Mouse (Mus musculus) hindbrain, embryonic 11.5 days (tissue): Measurements from ENCODE around the gene Myef2. TPM values are rescaled to one million over a fixed set of nuclear protein-coding genes. Genes with fewer than 3 reads are reported as not detected.
A peak's percentile ranks its signal among the peaks of the same experiment; 100 is the strongest.

Experiments
- ATAC-seq: fragments of 200-750 bp; cut with Nextera tagmentation; 2 replicates; pipeline ENCODE4 v1.8.0; 2017; ENCODE audit warnings: mild to moderate bottlenecking, moderate TSS enrichment, moderate library complexity; ENCODE audit not compliant: low FRiP score
- DNase-seq: peaks from one replicate; pipeline ENCODE4 v3.0.0-alpha.2; 2015; ENCODE audit warnings: low spot score
- H3K27ac ChIP-seq: fragments of 300-500 bp; sonication (generic); 2 replicates; pipeline ENCODE4 v1.5.1; 2014; ENCODE audit warnings: mild to moderate bottlenecking, low read depth, low read length
- H3K27me3 ChIP-seq: fragments of 300-500 bp; sonication (generic); 2 replicates; pipeline ENCODE4 v1.6.1; 2014; ENCODE audit warnings: mild to moderate bottlenecking, low read length, moderate library complexity, mixed read lengths; ENCODE audit not compliant: control insufficient read depth, insufficient read depth
- H3K36me3 ChIP-seq: fragments of 300-500 bp; sonication (generic); 2 replicates; pipeline ENCODE4 v1.6.1; 2014; ENCODE audit warnings: mild to moderate bottlenecking, low read length, moderate library complexity, mixed read lengths; ENCODE audit not compliant: control insufficient read depth, insufficient read depth
- H3K4me1 ChIP-seq: fragments of 300-500 bp; sonication (generic); replicated peaks from 2 replicates; pipeline ENCODE4 v1.6.1; 2014; ENCODE audit warnings: low read length, mixed read lengths; ENCODE audit not compliant: control insufficient read depth, insufficient read depth
- H3K4me2 ChIP-seq: fragments of 300-500 bp; sonication (generic); replicated peaks from 2 replicates; pipeline ENCODE4 v1.6.1; 2014; ENCODE audit warnings: mild to moderate bottlenecking, low read depth, low read length
- H3K4me3 ChIP-seq: fragments of 300-500 bp; sonication (generic); 2 replicates; pipeline ENCODE4 v1.5.1; 2014; ENCODE audit warnings: low read depth, low read length
- H3K9ac ChIP-seq: fragments of 300-500 bp; sonication (generic); 2 replicates; pipeline ENCODE4 v1.6.1; 2014; ENCODE audit warnings: low read depth, low read length
- H3K9me3 ChIP-seq: fragments of 300-500 bp; sonication (generic); 2 replicates; pipeline ENCODE4 v1.6.1; 2016; ENCODE audit warnings: low read length; ENCODE audit not compliant: control insufficient read depth
- WGBS: fragments of 180-500 bp; shearing (Covaris S2); extraction: QIAGEN DNeasy Blood & Tissue Kit; methylation state at CpG from one replicate; pipeline ENCODE4 v1.1.7; 2014; 5-methylcytosine and 5-hydroxymethylcytosine counted together
- polyA plus RNA-seq: library from polyadenylated mRNA; unstranded; fragments of >200 nt; fragmentation: Nextera tagmentation; extraction: Ambion mirVana; gene quantifications from 2 replicates; pipeline ENCODE4 v1.2.1, GENCODE M21; 2014

The Myef2 gene
- polyA plus RNA-seq: 261 and 265 TPM in 2 replicates

GRCm38 (mm10) chr2:125123477-125123852, at the start of gene Myef2:
Gene Myef2 (minus strand): TSS chr2:125123661.
- Histone ChIP-seq H3K27ac (peak within 1 kb of the TSS; percentile 91), H3K4me2 (peak within 1 kb of the TSS; percentile 53), H3K36me3 (no peaks in the 10 kb centered on the region), H3K27me3 (no peaks in the 10 kb centered on the region), H3K9me3 (no peaks in the 10 kb centered on the region), H3K4me3 (peak within 1 kb of the TSS; percentile 78), H3K9ac (peak within 1 kb of the TSS; percentile 97), H3K4me1 (no peaks in the 10 kb centered on the region; the same call in 1 of the 2 replicates)
- DNase-seq (peak; percentile 90), ATAC-seq (peak; percentile 93)
- WGBS: 1% methylated on average over 30 of the region's 48 CpGs

- H3K9ac ChIP-seq: no peak overlapping the region
- no peaks in the 10 kb centered on the region for H3K27me3 ChIP-seq
- no peaks in the 10 kb centered on the region for H3K9me3 ChIP-seq
- no peaks in the 10 kb centered on the region for H3K36me3 ChIP-seq
- H3K4me2 ChIP-seq: no peak overlapping the region
- H3K4me3 ChIP-seq: no peak overlapping the region
- 0 out of 2 replicates have a peak, but pooled peaks have one; percentile 25 for ATAC-seq
- no peak for DNase-seq
- 63% methylated on average over 4 of the region's 4 CpGs for WGBS
- H3K27ac ChIP-seq: no peak overlapping the region
- H3K4me1 ChIP-seq: no peaks in the 10 kb centered on the region
Measured at GRCm38 (mm10) chr2:125162012-125162470, 38.6 kb upstream of the Myef2 start.

- Histone ChIP-seq H3K36me3 (no peaks in the 10 kb centered on the region), H3K9ac (no peak overlapping the region), H3K4me2 (no peak overlapping the region), H3K27me3 (no peaks in the 10 kb centered on the region), H3K4me3 (no peak overlapping the region), H3K4me1 (no peaks in the 10 kb centered on the region), H3K27ac (no peak overlapping the region), H3K9me3 (no peaks in the 10 kb centered on the region)
- DNase-seq (peak; percentile 32), ATAC-seq (no peak)
- 18% methylated on average over 2 of the region's 2 CpGs for WGBS
Measured at GRCm38 (mm10) chr2:125155504-125155903, 32.0 kb upstream of the Myef2 start.

GRCm38 (mm10) chr2:125154294-125154693, 30.8 kb upstream of the Myef2 start:
- Histone ChIP-seq H3K4me3 (no peak overlapping the region), H3K27me3 (no peaks in the 10 kb centered on the region), H3K9me3 (no peaks in the 10 kb centered on the region), H3K9ac (no peak overlapping the region), H3K27ac (no peak overlapping the region), H3K4me1 (no peaks in the 10 kb centered on the region), H3K4me2 (no peak overlapping the region), H3K36me3 (no peaks in the 10 kb centered on the region)
- WGBS: 85% methylated on average over 9 of the region's 9 CpGs
- no peak for DNase-seq
- ATAC-seq: no peak

DNA sequence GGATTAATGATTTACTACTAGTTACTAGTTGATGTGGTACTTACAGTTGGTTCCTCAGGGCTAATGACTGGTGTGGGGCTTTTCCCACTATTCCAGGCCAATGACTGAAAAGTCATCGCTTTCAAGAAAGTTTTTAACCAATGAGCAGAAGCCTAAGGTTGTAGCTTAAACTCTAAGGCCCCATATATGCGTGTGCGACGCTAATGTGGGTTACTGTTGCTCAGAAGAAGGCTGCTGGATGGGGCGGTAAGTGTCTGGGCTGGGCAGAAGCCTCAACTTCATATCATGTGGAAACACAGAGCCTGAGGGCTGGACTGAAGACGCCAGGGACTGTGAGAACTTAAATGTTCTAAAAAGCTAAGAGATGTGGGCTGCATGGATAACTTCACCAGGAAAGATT, 28.9 kb upstream of the Myef2 start, which contains the start of gene Slc12a1:
Gene Slc12a1 (plus strand): TSS at position 118 of the 400 bp plus-strand sequence.
- no peak within 1 kb of the TSS for H3K4me3 ChIP-seq
- H3K9ac ChIP-seq: no peak within 1 kb of the TSS
- H3K9me3 ChIP-seq: no peaks in the 10 kb centered on the region
- no peaks in the 10 kb centered on the region for H3K4me1 ChIP-seq
- ATAC-seq (no peak), DNase-seq (no peak)
- no peak within 1 kb of the TSS for H3K27ac ChIP-seq
- no peak within 1 kb of the TSS for H3K4me2 ChIP-seq
- 91% methylated on average over 6 of the region's 6 CpGs for WGBS
- H3K36me3 ChIP-seq: no peaks in the 10 kb centered on the region
- no peaks in the 10 kb centered on the region for H3K27me3 ChIP-seq

DNA sequence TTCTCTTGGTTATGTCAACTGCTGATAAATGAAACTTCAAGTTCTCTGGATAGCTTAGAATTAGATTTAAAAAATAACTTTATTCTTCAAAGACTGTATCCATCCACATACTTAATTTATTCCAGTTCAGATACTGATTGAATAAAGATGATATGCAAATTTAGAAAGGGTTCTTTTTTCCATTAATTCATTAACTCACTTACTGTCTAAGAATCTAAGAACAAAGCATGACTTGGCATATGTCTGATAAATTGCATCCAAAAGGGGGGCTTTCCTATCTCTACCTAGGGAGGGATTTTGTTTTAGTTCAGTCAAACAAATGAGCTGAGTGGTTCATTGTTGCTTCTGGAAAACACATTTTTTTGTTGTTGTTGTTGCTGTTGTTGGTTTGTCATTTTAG, 18.9 kb upstream of the Myef2 start:
- H3K4me1 ChIP-seq: no peaks in the 10 kb centered on the region
- no peak overlapping the region for H3K4me2 ChIP-seq
- no peak; the same call in 1 of the 2 replicates for ATAC-seq
- no peaks in the 10 kb centered on the region for H3K27me3 ChIP-seq
- no peak overlapping the region for H3K9ac ChIP-seq
- H3K36me3 ChIP-seq: no peaks in the 10 kb centered on the region
- H3K9me3 ChIP-seq: no peaks in the 10 kb centered on the region
- DNase-seq: no peak
- H3K27ac ChIP-seq: no peak overlapping the region
- H3K4me3 ChIP-seq: no peak overlapping the region

DNA sequence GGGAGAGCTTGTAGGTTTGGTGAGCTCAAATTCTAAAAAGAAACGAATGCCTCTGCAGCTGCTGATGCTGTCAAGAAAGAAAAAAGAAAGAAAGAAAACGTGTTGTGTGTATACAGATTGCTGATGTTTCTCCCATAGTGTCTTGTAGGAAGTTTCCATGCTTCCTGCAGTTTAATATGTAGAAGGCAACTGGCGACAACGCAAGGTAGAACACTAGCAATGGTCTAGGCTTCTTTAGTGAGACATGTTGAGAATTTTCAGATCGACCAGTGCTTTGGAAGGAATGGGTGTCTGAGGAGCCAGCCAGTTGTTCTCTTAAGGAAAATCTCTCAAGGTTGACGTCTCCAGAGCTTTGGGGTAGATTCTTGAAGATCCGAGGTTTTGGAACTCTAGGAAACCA, 13.4 kb upstream of the Myef2 start:
- H3K9ac ChIP-seq: no peak overlapping the region
- 31% methylated on average over 7 of the region's 7 CpGs for WGBS
- no peak for ATAC-seq
- H3K4me1 ChIP-seq: no peaks in the 10 kb centered on the region
- no peaks in the 10 kb centered on the region for H3K27me3 ChIP-seq
- peak overlapping the region; percentile 67 for H3K4me2 ChIP-seq
- no peaks in the 10 kb centered on the region for H3K36me3 ChIP-seq
- no peaks in the 10 kb centered on the region for H3K9me3 ChIP-seq
- no peak overlapping the region for H3K27ac ChIP-seq
- H3K4me3 ChIP-seq: no peak overlapping the region
- DNase-seq: no peak

DNA sequence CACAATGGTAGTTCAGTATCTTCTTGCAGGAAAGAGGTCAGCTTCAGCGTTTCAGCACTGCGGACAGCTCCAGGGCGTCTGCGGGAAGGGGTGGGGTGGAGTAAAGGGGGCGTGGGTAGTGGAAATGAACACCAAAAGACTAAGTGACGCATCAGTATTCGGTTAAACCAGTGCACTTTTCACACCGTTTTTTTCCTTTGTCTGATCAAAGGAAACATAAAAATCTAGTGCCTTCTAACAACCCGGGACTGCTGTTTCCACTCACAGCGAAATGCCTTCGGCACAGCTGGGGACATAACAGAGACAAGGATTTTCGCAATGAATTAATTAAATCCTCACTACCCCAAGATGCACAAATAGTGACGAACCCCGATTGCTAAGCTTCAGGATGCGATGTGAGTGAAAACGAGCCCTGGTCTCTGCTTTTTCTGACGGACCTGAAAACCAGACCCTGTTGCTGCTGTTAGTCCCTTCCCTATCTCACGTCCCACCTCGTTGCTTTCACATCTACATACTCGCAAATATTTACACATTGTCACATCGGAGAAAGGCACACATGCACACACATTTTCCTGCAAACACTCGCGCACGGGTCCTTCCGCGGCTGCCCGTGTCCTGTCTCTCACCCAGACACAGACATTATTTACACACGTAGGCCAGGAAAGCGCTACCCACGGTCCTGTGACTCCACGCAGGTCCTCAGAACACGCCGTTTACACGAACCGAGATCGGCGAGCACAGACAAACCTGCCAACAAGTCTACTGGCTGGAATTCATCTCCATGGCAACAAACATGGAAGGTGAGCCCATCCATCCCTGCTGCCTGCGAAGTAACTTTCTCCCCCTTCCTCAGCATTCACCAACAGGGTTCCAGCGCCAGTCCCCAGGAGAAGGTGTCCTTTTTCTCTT, 12.7 kb upstream of the Myef2 start, which contains the start of gene Ctxn2:
Gene Ctxn2 (plus strand): TSS at position 790 of the 909 bp plus-strand sequence.
- peak; percentile 83 for DNase-seq
- H3K4me3 ChIP-seq: peak within 1 kb of the TSS; percentile 34
- peak; percentile 59; the same call in 1 of the 2 replicates for ATAC-seq
- H3K27ac ChIP-seq: no peak within 1 kb of the TSS
- no peaks in the 10 kb centered on the region for H3K27me3 ChIP-seq
- WGBS: 2% methylated on average over 39 of the region's 39 CpGs
- peak within 1 kb of the TSS; percentile 48 for H3K9ac ChIP-seq
- no peaks in the 10 kb centered on the region for H3K4me1 ChIP-seq
- H3K4me2 ChIP-seq: peak within 1 kb of the TSS; percentile 67
- H3K9me3 ChIP-seq: no peaks in the 10 kb centered on the region
- H3K36me3 ChIP-seq: no peaks in the 10 kb centered on the region

DNA sequence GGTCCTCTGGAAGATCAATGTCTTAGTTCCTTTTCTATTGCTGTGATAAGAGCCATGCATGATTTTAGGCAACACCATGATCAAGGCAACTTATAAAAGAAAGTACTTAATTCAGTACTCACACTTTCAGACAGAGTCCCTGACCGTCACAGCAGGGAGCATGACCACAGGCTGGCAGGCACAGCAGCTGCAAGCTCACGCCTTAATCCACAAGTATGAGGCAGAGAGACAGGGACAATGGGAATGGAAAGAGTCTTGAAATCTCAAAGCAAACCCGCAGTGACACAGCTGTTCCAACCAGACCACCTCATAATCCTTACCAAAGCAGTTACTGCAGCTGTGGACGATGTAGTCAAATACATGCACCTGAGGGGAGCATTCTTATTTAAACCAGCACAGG, 10.7 kb upstream of the Myef2 start:
- no peaks in the 10 kb centered on the region for H3K9me3 ChIP-seq
- no peak overlapping the region for H3K9ac ChIP-seq
- WGBS: 35% methylated on average over 4 of the region's 4 CpGs
- no peaks in the 10 kb centered on the region for H3K4me1 ChIP-seq
- no peaks in the 10 kb centered on the region for H3K36me3 ChIP-seq
- H3K27ac ChIP-seq: no peak overlapping the region
- DNase-seq: no peak
- H3K4me3 ChIP-seq: no peak overlapping the region
- H3K4me2 ChIP-seq: no peak overlapping the region
- H3K27me3 ChIP-seq: no peaks in the 10 kb centered on the region
- ATAC-seq: no peak
